Mouse (Mus musculus): ENCODE results near the gene Kcnq4.

The Kcnq4 gene

GRCm38 (mm10) chr4:120669585-120669984, 78.8 kb downstream of the Kcnq4 start:
- DNase-seq, result peak; percentile 44

GRCm38 (mm10) chr4:120668551-120668950, 79.9 kb downstream of the Kcnq4 start:
- DNase-seq, result peak; percentile 76

GRCm38 (mm10) chr4:120667555-120667954, 80.9 kb downstream of the Kcnq4 start:
- no peak for DNase-seq

GRCm38 (mm10) chr4:120667045-120667501, 81.3 kb downstream of the Kcnq4 start:
- peak; percentile 77 for DNase-seq

- DNase-seq, result peak; percentile 100
Measured at GRCm38 (mm10) chr4:120666358-120667024, 81.9 kb downstream of the Kcnq4 start, which contains the start of gene Cited4. TSS of gene Cited4 (plus strand) at chr4:120666572.

- DNase-seq, result peak; percentile 27
Measured at GRCm38 (mm10) chr4:120665782-120666181, 82.6 kb downstream of the Kcnq4 start.

- peak; percentile 92 for DNase-seq
Measured at GRCm38 (mm10) chr4:120665144-120665700, 83.2 kb downstream of the Kcnq4 start.

- DNase-seq, result no peak
Measured at GRCm38 (mm10) chr4:120664601-120665000, 83.8 kb downstream of the Kcnq4 start.

DNA sequence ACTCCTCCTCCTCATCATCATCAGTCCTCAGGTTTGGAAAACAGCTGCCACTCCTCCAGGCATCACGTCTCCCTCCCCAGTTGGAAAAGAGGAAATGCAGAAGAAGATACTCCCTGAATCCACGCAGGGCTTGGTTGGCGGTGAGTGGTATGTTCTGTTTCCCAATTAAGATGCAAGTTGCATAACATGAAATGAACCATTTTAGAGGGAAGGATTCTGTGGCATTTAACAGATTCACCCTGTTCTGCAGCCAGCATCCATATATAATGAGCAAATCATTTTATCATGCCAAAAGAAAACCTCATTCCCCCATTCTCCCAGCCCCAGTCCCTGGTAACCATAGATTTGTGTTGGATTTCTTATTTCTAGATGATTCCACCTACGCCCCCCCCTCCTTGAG, 87.9 kb downstream of the Kcnq4 start:
- no peak for DNase-seq

DNA sequence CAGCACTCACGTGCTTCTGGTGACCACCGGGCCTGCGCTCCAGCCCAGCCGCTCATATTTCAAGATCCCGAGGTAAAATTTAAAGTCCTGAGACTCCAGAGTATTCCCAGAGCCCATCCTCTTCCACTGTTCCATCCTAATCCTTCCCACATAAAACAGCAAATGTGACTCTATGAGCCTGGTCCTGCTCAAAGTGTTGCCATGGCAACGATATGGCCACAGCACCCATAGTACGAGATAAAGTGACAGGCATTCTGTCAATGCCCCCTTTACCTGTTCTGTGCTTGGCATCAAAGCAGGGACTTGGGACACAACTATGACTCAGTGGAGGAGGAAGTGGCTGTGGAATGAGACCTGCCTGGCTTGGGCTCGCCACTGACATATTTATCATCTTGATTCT, 92.5 kb downstream of the Kcnq4 start:
- no peak for DNase-seq

- DNase-seq, result no peak
Measured at GRCm38 (mm10) chr4:120650208-120650592, 98.2 kb downstream of the Kcnq4 start.

- DNase-seq, result peak; percentile 84
Measured at GRCm38 (mm10) chr4:120649369-120650207, 98.8 kb downstream of the Kcnq4 start.
